Mouse (Mus musculus) adrenal gland, adult 8-10 months (tissue): Measurements from ENCODE around the gene Poldip3. TPM values are rescaled to one million over a fixed set of nuclear protein-coding genes. Genes with fewer than 3 reads are reported as not detected.

ENCODE experiments used
- DNase-seq: peaks from one replicate; pipeline ENCODE4 v3.0.0; 2022
- total RNA-seq, 4 experiments: library from RNA; stranded (reverse); gene quantifications; 2 replicates each; pipeline ENCODE4 v1.2.4; 2022

Poldip3 gene
- total RNA-seq, 4 experiments from 2014 or later = 105 to 127 (median 117) TPM

GRCm38 (mm10) chr15:83084022-83084640 is 65.1 kb downstream of the Poldip3 start:
- no peak for DNase-seq

GRCm38 (mm10) chr15:83083530-83083929 is 65.7 kb downstream of the Poldip3 start:
- DNase-seq = no peak

Other genes starting within 250 kb of the Poldip3 start
- gene Tcf20, start 161.5 kb downstream of the Poldip3 start, total RNA-seq = 100 to 1,000 TPM; 102 to 109 (median 106) TPM
- gene Nfam1, start 116.1 kb downstream of the Poldip3 start, total RNA-seq = 1 to 10 TPM; 2.5 to 4.6 (median 3.8) TPM
- 10 to 100 TPM; 42.1 to 73.7 (median 60.6) TPM for gene Serhl, start 59.9 kb downstream of the Poldip3 start, total RNA-seq
- 100 to 1,000 TPM; 100 to 115 (median 102) TPM for gene Rrp7a, start 26.6 kb downstream of the Poldip3 start, total RNA-seq
- 100 to 1,000 TPM; 296 to 432 (median 354) TPM for gene Cyb5r3, start 23.2 kb upstream of the Poldip3 start, total RNA-seq
- 10 to 100 TPM in 3 of 4 experiments, 1 to 10 TPM in 1; 8.1 to 18.4 (median 12.7) TPM for gene A4galt, start 102.4 kb upstream of the Poldip3 start, total RNA-seq
- 10 to 100 TPM; 28.9 to 47.7 (median 40.1) TPM for gene Arfgap3, start 200.9 kb upstream of the Poldip3 start, total RNA-seq